Mouse (Mus musculus): ENCODE results near the gene Fars2.

The Fars2 gene

GRCm38 (mm10) chr13:36117143-36118014 lies at the start of gene Fars2, which contains the start of gene Lyrm4:
TSS of gene Fars2 (plus strand) at chr13:36117412.
TSS of gene Lyrm4 (minus strand) at chr13:36117526.
- DNase-seq (ENCODE audit: inconsistent ontology term) = peak; percentile 98

- no peak for DNase-seq (ENCODE audit: inconsistent ontology term)
Measured at GRCm38 (mm10) chr13:36074484-36074883, 42.7 kb upstream of the Fars2 start.

GRCm38 (mm10) chr13:36081591-36081990 lies 35.6 kb upstream of the Fars2 start:
- peak; percentile 12 for DNase-seq (ENCODE audit: inconsistent ontology term)

GRCm38 (mm10) chr13:36084701-36085100 lies 32.5 kb upstream of the Fars2 start:
- no peak for DNase-seq (ENCODE audit: inconsistent ontology term)

- DNase-seq (ENCODE audit: inconsistent ontology term) = peak; percentile 27
Measured at GRCm38 (mm10) chr13:36085971-36086370, 31.2 kb upstream of the Fars2 start.

- peak; percentile 42 for DNase-seq (ENCODE audit: inconsistent ontology term)
Measured at GRCm38 (mm10) chr13:36086608-36087391, 30.4 kb upstream of the Fars2 start.

- DNase-seq (ENCODE audit: inconsistent ontology term) = no peak
Measured at GRCm38 (mm10) chr13:36087427-36087826, 29.8 kb upstream of the Fars2 start.

- no peak for DNase-seq (ENCODE audit: inconsistent ontology term)
Measured at GRCm38 (mm10) chr13:36088168-36088567, 29.0 kb upstream of the Fars2 start.

- DNase-seq (ENCODE audit: inconsistent ontology term) = no peak
Measured at GRCm38 (mm10) chr13:36096684-36097383, 20.4 kb upstream of the Fars2 start.

GRCm38 (mm10) chr13:36105591-36105990 lies 11.6 kb upstream of the Fars2 start:
- no peak for DNase-seq (ENCODE audit: inconsistent ontology term)

- no peak for DNase-seq (ENCODE audit: inconsistent ontology term)
Measured at GRCm38 (mm10) chr13:36108528-36108927, 8.7 kb upstream of the Fars2 start.

GRCm38 (mm10) chr13:36111331-36111730 lies 5.9 kb upstream of the Fars2 start:
- no peak for DNase-seq (ENCODE audit: inconsistent ontology term)

- DNase-seq (ENCODE audit: inconsistent ontology term) = no peak
Measured at GRCm38 (mm10) chr13:36113181-36113580, 4.0 kb upstream of the Fars2 start.

GRCm38 (mm10) chr13:36116520-36117142 lies 581 bp upstream of the Fars2 start:
- no peak for DNase-seq (ENCODE audit: inconsistent ontology term)

- DNase-seq (ENCODE audit: inconsistent ontology term) = no peak
Measured at GRCm38 (mm10) chr13:36119684-36120083, 2.5 kb downstream of the Fars2 start.

- no peak for DNase-seq (ENCODE audit: inconsistent ontology term)
Measured at GRCm38 (mm10) chr13:36120606-36121005, 3.4 kb downstream of the Fars2 start.

GRCm38 (mm10) chr13:36129360-36130054 lies 12.3 kb downstream of the Fars2 start:
- DNase-seq (ENCODE audit: inconsistent ontology term) = no peak

- no peak for DNase-seq (ENCODE audit: inconsistent ontology term)
Measured at GRCm38 (mm10) chr13:36131401-36131800, 14.2 kb downstream of the Fars2 start.

GRCm38 (mm10) chr13:36131992-36132649 lies 14.9 kb downstream of the Fars2 start:
- no peak for DNase-seq (ENCODE audit: inconsistent ontology term)

GRCm38 (mm10) chr13:36139703-36140102 lies 22.5 kb downstream of the Fars2 start:
- no peak for DNase-seq (ENCODE audit: inconsistent ontology term)
